ENCODE assay signal across 20 mouse cellular contexts in the genomic region with DNA sequence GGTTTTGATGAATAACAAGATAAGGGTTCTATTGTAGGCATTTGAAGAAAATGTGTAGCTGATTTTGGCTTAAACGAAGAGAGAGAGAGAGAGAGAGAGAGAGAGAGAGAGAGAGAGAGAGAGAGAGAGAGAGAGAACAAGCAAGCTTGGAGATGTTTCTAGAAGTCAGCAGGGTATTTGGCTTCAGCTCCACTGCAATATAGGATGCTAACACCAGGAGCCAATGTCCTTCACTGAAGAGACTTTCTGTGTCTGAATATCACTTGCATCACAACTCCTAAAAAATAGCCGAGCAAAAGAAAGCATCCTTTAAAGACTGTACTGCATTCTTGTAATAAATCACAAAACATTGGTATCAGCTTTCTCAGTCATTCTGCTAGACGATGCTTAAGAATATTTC.
DNase-seq lines count a peak whose midpoint lies in the region; ATAC-seq lines count a peak whose summit lies in the region.
"Had no signal": no experiment of that assay in that cellular context is flagged by ENCODE, and none has a peak within 500 bp of the region (broad histone marks: within the 10 kb centered on the region; RNA-seq: fewer than 3 reads in every experiment).

No protein-coding gene starts in this region.

- H3K36me3 ChIP-seq in limb, embryonic 13.5 days, result no peaks in the 10 kb centered on the region
- H3K36me3 ChIP-seq: heart, embryonic 12.5 days; midbrain, embryonic 12.5 days had no signal

- 14% methylated on average over 3 of the region's 3 CpGs for WGBS in limb, embryonic 13.5 days

- no peaks in the 10 kb centered on the region for H3K27me3 ChIP-seq in limb, embryonic 13.5 days
- H3K27me3 ChIP-seq: heart, embryonic 12.5 days; midbrain, embryonic 12.5 days had no signal

- intact Hi-C loops in left cerebral cortex, postnatal 4 days (cut with DNase I), result no loop called here
- intact Hi-C loops in left cerebral cortex, postnatal 10 days (cut with DNase I), result no loop called here

- no peak overlapping the region for H3K4me2 ChIP-seq in limb, embryonic 13.5 days (replicated peaks)
- H3K4me2 ChIP-seq: heart, embryonic 12.5 days; midbrain, embryonic 12.5 days had no signal

- H3K9ac ChIP-seq in limb, embryonic 13.5 days, result no peak overlapping the region
- H3K9ac ChIP-seq: heart, embryonic 12.5 days; midbrain, embryonic 12.5 days had no signal

- H3K4me1 ChIP-seq in limb, embryonic 13.5 days, result peaks cover 32% of the 10 kb centered on the region

- peak; percentile 60 for ATAC-seq in limb, embryonic 13.5 days (ENCODE audit: low FRiP score, low read depth)
- ATAC-seq in monocyte, adult 5-6 weeks (replicated peaks; ENCODE audit: insufficient number of reproducible peaks, low FRiP score, low TSS enrichment, poor library complexity, severe bottlenecking), result no peak
- ATAC-seq: activated CD4-positive, CD25-positive, alpha-beta regulatory T cell, adult 4 months; CD4-positive, CD25-positive, alpha-beta regulatory T cell, adult 4 months; lung, postnatal 0 days had no signal

- H3K9me3 ChIP-seq in limb, embryonic 13.5 days, result no peaks in the 10 kb centered on the region
- H3K9me3 ChIP-seq: heart, embryonic 12.5 days; midbrain, embryonic 12.5 days had no signal

- peak; percentile 48 for DNase-seq in cerebellum, adult 11-12 months
- no peak for DNase-seq in cerebellum, adult 11 months
- DNase-seq in left cerebral cortex, postnatal 4 days, result peak; percentile 34
- DNase-seq in left cerebral cortex, postnatal 10 days (ENCODE audit: extremely low spot score in 1 of 2, low spot score in 2 of 2), result no peak
- peak; percentile 75 to 77 for DNase-seq in cerebellum, postnatal 10 days
- DNase-seq in heart, postnatal 4 days, result no peak
- DNase-seq: adrenal gland, postnatal 14 days; gastrocnemius, adult 2 months; heart, postnatal 14 days; kidney, adult 8-10 months; kidney, postnatal 4 days; liver had no signal

- H3K4me3 ChIP-seq in limb, embryonic 13.5 days, result no peak overlapping the region
- H3K4me3 ChIP-seq: heart, embryonic 12.5 days; midbrain, embryonic 12.5 days had no signal

- no peak overlapping the region for H3K27ac ChIP-seq in limb, embryonic 13.5 days
- H3K27ac ChIP-seq: gastrocnemius, adult 2 months; stomach, postnatal 0 days had no signal

Comparison
In these comparisons a context has a peak if more than half of its experiments do, and no peak if none do; other contexts are left out.
1. DNase-seq: peak in cerebellum, adult 11-12 months (single experiment), left cerebral cortex, postnatal 4 days (single experiment) and cerebellum, postnatal 10 days (2 of 2); none in cerebellum, adult 11 months (single experiment), left cerebral cortex, postnatal 10 days (0 of 2) and heart, postnatal 4 days (single experiment).